Mouse (Mus musculus) layer of hippocampus, adult 9-11 months (tissue): ENCODE results near the gene Olfr133.
"Not testable (repeated sequence)": the region's sequence is repeated elsewhere in the genome, so short reads cannot be mapped to it uniquely, and the experiment has no call there.

Experiments
- DNase-seq: peaks from one replicate; pipeline ENCODE4 v3.0.0; 2022

Olfr133 gene

GRCm38 (mm10) chr17:38144981-38145380 lies at the start of gene Olfr133:
Gene Olfr133 (plus strand): TSS chr17:38145281.
- no peak for DNase-seq

- DNase-seq: not testable (repeated sequence)
Observed at GRCm38 (mm10) chr17:38124199-38124598, 20.9 kb upstream of the Olfr133 start.

DNA sequence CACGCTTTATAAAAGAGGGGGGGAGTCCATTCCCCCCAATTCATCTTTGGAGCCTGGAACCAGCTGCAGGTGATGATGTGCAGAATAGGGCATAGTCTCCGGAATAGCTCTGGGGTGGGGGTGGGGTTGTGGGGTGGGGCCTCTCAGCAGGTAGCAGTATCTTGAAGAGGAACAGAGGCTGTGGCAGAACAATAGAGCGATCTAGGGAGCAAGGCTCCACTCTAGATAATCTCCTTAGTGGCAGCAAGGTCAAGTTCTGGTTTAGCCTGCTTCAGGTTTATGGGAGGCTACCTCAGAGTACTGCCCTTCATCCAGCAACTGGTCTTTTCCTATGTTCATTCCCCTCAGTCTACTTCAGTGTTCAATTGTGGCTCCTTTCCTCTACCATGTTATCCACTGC lies 19.7 kb upstream of the Olfr133 start:
- not testable (repeated sequence) for DNase-seq

DNA sequence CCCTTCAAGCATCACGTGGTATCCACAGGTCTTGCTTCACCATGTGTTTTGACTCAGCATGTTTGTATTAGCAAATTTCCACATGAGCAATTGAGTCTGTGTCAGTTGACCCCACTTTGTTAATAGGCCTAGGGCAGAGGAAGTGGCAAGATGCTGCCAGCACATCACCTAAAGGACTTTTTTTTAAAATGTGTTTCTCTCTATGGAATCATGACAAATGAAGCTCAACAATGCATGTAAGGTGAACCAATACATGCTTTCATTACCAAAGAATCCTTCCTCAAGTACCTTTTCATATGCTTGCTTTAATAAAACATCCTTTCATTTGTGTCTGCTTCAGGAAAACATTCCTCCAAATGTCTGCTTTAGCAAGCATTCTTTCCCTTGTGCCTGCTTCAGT lies 10.7 kb upstream of the Olfr133 start, which contains the start of gene Olfr132:
Gene Olfr132 (minus strand): TSS at position 101 of the 400 bp plus-strand sequence.
- no peak for DNase-seq

DNA sequence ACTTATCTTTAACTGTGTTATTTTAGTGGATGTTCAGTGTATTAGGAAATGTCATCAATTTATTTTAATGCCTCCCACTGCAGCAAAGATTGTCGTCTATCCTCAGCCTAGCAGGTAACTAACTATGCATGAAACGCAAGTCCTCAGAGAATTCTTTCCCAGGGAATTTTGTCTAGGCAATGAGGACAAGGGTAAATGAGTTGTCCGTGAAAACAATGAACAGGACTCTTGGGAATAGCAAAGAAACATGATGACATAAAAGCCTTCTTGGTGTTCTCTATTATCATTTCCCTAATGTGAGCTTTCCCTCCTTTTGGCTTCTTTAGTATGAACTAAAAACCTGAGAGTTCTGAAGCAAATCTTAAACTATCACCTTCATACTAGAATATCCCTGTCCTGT lies 26.0 kb downstream of the Olfr133 start, which contains the start of gene Olfr134:
Gene Olfr134 (plus strand): TSS at position 301 of the 400 bp plus-strand sequence.
- no peak for DNase-seq
